Mouse (Mus musculus): ENCODE data around the gene Rgs8. TPM values are rescaled to one million over a fixed set of nuclear protein-coding genes. Genes with fewer than 3 reads are reported as not detected.

The Rgs8 gene
- polyA plus RNA-seq, 1 experiment = 0.70 TPM

DNA sequence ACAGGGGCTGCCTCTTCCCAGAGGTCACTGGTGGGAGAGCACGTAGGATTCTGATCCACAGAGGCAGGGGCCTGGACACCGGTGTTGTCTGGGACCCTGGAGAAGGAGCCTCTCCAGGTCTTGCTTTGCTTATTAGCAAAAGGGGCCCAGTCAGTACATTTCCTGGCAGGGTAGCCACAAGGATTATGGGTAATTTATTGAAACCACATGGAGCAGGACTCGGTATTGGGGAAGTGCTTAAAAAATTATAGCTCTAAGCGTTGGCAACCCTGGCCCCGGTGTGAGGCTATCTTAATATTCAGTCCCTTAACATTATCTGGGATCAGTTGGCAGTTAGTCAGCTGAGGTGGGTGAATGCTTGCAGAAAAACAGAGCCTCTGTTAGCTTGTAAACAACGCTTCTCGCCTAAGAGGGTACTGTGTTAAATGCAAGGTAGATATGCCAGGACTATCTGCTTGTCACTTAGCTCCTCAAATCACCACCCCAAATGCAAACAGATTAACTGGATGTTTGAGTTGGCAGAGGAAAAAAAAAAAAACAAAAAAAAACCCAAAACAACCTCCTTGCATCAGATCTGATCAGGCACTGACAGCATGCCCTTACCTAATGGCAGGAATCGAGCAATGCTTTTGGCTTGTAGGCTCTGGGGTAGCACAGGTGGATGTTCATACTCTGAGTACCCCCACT is 49.5 kb downstream of the Rgs8 start:
- Histone ChIP-seq H3K4me3 (replicated peaks; ENCODE audit: control insufficient read depth, low read depth, low read length) (no peak overlapping the region), H3K27ac (ENCODE audit: control insufficient read depth, insufficient read depth, low read depth, low read length, poor library complexity) (no peak overlapping the region), H3K4me1 (ENCODE audit: control insufficient read depth, insufficient read depth, low read length) (no peaks in the 10 kb centered on the region; the same call in 1 of the 2 replicates)
- TF ChIP-seq POLR2A (IDR thresholded peaks at IDR 0.05; ENCODE audit: borderline replicate concordance, control insufficient read depth, low read depth, low read length) (no peak), CTCF (IDR thresholded peaks at IDR 0.05; ENCODE audit: control insufficient read depth, insufficient read depth, low read length) (no peak)
- WGBS = 60% methylated on average over 8 of the region's 8 CpGs

- H3K27ac ChIP-seq (ENCODE audit: control insufficient read depth, insufficient read depth, low read depth, low read length, poor library complexity) = no peak overlapping the region
- WGBS = 80% methylated on average over 8 of the region's 8 CpGs
- TF ChIP-seq CTCF (IDR thresholded peaks at IDR 0.05; ENCODE audit: control insufficient read depth, insufficient read depth, low read length) (no peak), POLR2A (IDR thresholded peaks at IDR 0.05; ENCODE audit: borderline replicate concordance, control insufficient read depth, low read depth, low read length) (no peak)
Measured at GRCm38 (mm10) chr1:153702853-153703410, 50.1 kb downstream of the Rgs8 start.

DNA sequence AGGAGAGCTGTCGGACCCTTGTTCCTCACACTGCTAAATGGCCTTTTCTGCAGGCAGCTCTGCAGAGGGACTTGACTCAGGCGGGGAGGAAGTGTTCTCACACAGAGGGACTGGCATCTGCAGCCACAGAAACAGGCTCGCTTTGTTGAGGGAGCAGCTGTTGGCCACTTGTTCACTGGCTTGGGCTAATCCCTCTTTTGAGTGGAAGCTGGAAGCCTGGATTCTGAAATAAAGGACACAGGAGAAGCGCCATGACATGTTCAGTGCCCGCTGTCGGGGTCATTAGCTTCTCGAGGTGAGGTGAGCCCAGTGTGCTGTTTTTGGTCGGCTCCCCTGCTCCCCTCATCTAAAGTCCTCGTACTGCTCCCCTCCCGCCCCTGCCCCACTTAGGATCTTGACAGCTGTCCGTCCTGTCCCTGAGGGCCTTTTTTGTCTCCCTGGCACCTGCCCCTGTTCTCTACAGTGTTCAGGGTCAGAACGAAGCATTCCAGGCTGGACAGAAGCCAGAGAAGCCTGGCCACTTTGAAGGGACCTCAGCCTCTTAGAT is 50.7 kb downstream of the Rgs8 start:
- TF ChIP-seq POLR2A (IDR thresholded peaks at IDR 0.05; ENCODE audit: borderline replicate concordance, control insufficient read depth, low read depth, low read length) (no peak), CTCF (IDR thresholded peaks at IDR 0.05; ENCODE audit: control insufficient read depth, insufficient read depth, low read length) (no peak)
- WGBS = 39% methylated on average over 12 of the region's 12 CpGs
- no peaks in the 10 kb centered on the region; the same call in 1 of the 2 replicates for H3K4me1 ChIP-seq (ENCODE audit: control insufficient read depth, insufficient read depth, low read length)
- H3K4me3 ChIP-seq (replicated peaks; ENCODE audit: control insufficient read depth, low read depth, low read length) = no peak overlapping the region
- H3K27ac ChIP-seq (ENCODE audit: control insufficient read depth, insufficient read depth, low read depth, low read length, poor library complexity) = no peak overlapping the region

More at GRCm38 (mm10) chr1:153702853-153703410, 50.1 kb downstream of the Rgs8 start:
- Histone ChIP-seq H3K4me1 (ENCODE audit: control insufficient read depth, insufficient read depth, low read length) (no peaks in the 10 kb centered on the region; the same call in 1 of the 2 replicates), H3K4me3 (replicated peaks; ENCODE audit: control insufficient read depth, low read depth, low read length) (no peak overlapping the region)

DNA sequence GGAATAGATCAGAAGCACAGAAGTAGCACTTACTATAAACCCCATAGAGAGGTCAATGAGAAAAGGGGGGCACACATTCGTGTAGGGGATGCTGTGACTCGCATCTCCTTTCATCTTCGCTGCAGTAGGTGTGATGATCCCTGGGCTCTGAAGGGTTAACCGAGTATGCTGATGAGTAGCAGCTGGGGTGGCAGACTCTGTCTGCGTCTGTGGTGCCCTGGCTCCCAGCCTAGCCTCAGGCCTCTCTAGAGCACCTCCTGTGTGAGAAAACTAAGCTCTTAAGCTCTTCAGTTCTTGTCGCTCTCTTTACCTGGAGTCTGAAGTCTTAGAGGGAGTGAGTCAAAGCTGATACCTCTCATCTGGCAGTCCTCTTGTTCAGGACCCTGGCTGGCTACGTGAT is 51.3 kb downstream of the Rgs8 start:
- no peaks in the 10 kb centered on the region; the same call in 1 of the 2 replicates for H3K4me1 ChIP-seq (ENCODE audit: control insufficient read depth, insufficient read depth, low read length)
- H3K27ac ChIP-seq (ENCODE audit: control insufficient read depth, insufficient read depth, low read depth, low read length, poor library complexity) = no peak overlapping the region
- whole genome bisulfite sequencing = 67% methylated on average over 7 of the region's 7 CpGs
- TF ChIP-seq POLR2A (IDR thresholded peaks at IDR 0.05; ENCODE audit: borderline replicate concordance, control insufficient read depth, low read depth, low read length) (no peak), CTCF (IDR thresholded peaks at IDR 0.05; ENCODE audit: control insufficient read depth, insufficient read depth, low read length) (no peak)
- H3K4me3 ChIP-seq (replicated peaks; ENCODE audit: control insufficient read depth, low read depth, low read length) = no peak overlapping the region

GRCm38 (mm10) chr1:153704996-153705395 is 52.2 kb downstream of the Rgs8 start:
- no peak overlapping the region for H3K27ac ChIP-seq (ENCODE audit: control insufficient read depth, insufficient read depth, low read depth, low read length, poor library complexity)
- TF ChIP-seq POLR2A (IDR thresholded peaks at IDR 0.05; ENCODE audit: borderline replicate concordance, control insufficient read depth, low read depth, low read length) (no peak), CTCF (IDR thresholded peaks at IDR 0.05; ENCODE audit: control insufficient read depth, insufficient read depth, low read length) (no peak)
- 40% methylated on average over 3 of the region's 3 CpGs for WGBS
- H3K4me1 ChIP-seq (ENCODE audit: control insufficient read depth, insufficient read depth, low read length) = no peaks in the 10 kb centered on the region; the same call in 1 of the 2 replicates
- no peak overlapping the region for H3K4me3 ChIP-seq (replicated peaks; ENCODE audit: control insufficient read depth, low read depth, low read length)

DNA sequence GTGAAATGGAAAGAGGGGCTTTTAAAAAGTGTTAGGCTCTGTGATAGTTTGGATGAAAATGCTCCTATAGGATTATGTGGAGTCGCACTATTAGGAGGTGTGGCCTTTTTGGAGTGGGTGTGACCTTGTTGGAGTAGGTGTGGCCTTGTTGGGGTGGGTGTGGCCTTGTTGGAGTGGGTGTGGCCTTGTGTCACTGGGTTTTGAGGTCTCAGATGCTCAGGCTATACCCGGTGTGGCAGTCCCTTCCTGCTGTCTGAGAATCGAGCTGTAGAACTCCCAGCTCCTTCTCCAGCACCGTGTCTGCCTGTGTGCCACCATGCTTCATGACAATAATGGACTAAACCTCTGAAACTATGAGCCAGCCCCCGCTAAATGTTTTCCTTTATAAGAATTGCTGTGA is 55.8 kb downstream of the Rgs8 start:
- H3K27ac ChIP-seq (ENCODE audit: control insufficient read depth, insufficient read depth, low read depth, low read length, poor library complexity) = no peak overlapping the region
- H3K4me1 ChIP-seq (ENCODE audit: control insufficient read depth, insufficient read depth, low read length) = no peaks in the 10 kb centered on the region
- TF ChIP-seq CTCF (IDR thresholded peaks at IDR 0.05; ENCODE audit: control insufficient read depth, insufficient read depth, low read length) = no peak
- no peak for TF ChIP-seq POLR2A (IDR thresholded peaks at IDR 0.05; ENCODE audit: borderline replicate concordance, control insufficient read depth, low read depth, low read length)
- WGBS = 76% methylated on average over 5 of the region's 5 CpGs
- no peak overlapping the region for H3K4me3 ChIP-seq (replicated peaks; ENCODE audit: control insufficient read depth, low read depth, low read length)

DNA sequence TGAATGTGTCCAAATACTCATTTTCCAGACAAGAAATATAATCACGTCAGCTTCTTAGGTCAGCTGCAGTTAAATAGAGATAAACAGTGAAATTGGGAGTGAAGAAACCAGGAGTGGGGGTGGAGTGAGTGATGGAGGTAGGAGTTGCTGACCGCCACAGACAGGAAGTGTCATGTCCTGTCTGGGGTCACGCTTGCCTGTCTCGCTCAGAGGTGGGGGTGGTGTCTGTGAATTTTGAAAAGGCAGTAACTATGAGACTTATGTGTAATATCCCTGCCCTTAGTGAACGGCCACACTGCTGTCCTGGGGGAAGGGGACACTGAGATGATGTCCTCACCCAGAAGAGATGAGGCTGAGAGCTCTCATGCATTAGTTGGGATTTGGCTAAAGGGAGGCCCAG is 56.6 kb downstream of the Rgs8 start:
- Histone ChIP-seq H3K27ac (ENCODE audit: control insufficient read depth, insufficient read depth, low read depth, low read length, poor library complexity) (no peak overlapping the region), H3K4me1 (ENCODE audit: control insufficient read depth, insufficient read depth, low read length) (no peaks in the 10 kb centered on the region), H3K4me3 (replicated peaks; ENCODE audit: control insufficient read depth, low read depth, low read length) (no peak overlapping the region)
- WGBS = 6% methylated on average over 5 of the region's 5 CpGs
- TF ChIP-seq POLR2A (IDR thresholded peaks at IDR 0.05; ENCODE audit: borderline replicate concordance, control insufficient read depth, low read depth, low read length) (no peak), CTCF (IDR thresholded peaks at IDR 0.05; ENCODE audit: control insufficient read depth, insufficient read depth, low read length) (no peak)

DNA sequence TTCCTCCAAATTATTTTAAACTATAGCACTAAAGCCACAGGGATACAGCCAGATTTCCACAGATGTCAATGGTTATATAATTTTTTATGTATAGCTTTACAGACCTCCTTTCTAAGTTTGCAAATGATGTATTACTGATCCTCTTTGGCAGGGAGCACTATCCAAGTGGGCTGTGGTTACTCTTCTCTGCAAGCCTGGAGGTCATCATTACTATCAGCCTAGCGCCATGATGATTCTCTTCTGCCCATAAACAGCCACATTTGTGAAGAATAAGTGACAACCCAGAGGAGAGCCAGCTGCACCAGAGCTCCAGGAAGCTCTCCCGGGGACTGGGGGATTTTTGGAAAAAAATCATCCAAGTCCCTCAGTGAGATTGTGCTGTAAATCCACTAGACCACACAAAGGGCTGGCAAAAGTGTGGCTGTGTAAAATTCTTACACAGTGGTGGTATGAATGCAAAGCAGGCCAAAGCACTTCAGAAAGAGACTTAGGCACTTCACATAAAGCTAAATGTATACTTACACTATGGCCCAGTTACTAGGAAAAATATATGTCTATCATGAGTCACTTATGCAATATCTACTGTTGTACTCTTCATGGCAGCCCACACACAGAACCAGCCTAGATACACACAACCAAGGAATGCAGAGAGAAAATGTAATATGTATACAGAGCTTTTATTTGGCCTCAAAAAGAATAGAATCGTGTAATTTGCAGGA is 58.9 kb downstream of the Rgs8 start:
- 76% methylated on average over 3 of the region's 3 CpGs for WGBS
- no peaks in the 10 kb centered on the region for H3K4me1 ChIP-seq (ENCODE audit: control insufficient read depth, insufficient read depth, low read length)
- no peak overlapping the region for H3K27ac ChIP-seq (ENCODE audit: control insufficient read depth, insufficient read depth, low read depth, low read length, poor library complexity)
- H3K4me3 ChIP-seq (replicated peaks; ENCODE audit: control insufficient read depth, low read depth, low read length) = no peak overlapping the region
- no peak for TF ChIP-seq CTCF (IDR thresholded peaks at IDR 0.05; ENCODE audit: control insufficient read depth, insufficient read depth, low read length)
- TF ChIP-seq POLR2A (IDR thresholded peaks at IDR 0.05; ENCODE audit: borderline replicate concordance, control insufficient read depth, low read depth, low read length) = no peak
